Comparison of ENCODE assay signal across 19 mouse cellular contexts in genomic region chr12:33284344-33284936, GRCm38 (mm10).
DNase-seq lines count a peak whose midpoint lies in the region; ATAC-seq and TF ChIP-seq lines count a peak whose summit lies in the region.
"Had no signal": no experiment of that assay in that cellular context is flagged by ENCODE, and none has a peak within 500 bp of the region (broad histone marks: within the 10 kb centered on the region; RNA-seq: fewer than 3 reads in every experiment).

No protein-coding gene starts in this region.

- H3K4me2 ChIP-seq in myocyte (ENCODE audit: low read depth) = peak overlapping the region; percentile 38
- H3K4me2 ChIP-seq: embryonic facial prominence, embryonic 15.5 days; forebrain, embryonic 15.5 days; heart, embryonic 13.5 days; hindbrain, embryonic 15.5 days had no signal

- intact Hi-C loops in left cerebral cortex, postnatal 14 days (cut with DNase I) = no loop called here

- ATAC-seq in activated CD4-positive, CD25-positive, alpha-beta regulatory T cell, adult 4 months = peak; percentile 79
- ATAC-seq: forebrain, embryonic 15.5 days had no signal

- DNase-seq in 3T3-L1 (ENCODE audit: low read depth, low spot score) = peak; percentile 9
- DNase-seq in CD4-positive helper T cell, adult 2 months (ENCODE audit: low read depth, low spot score) = peak; percentile 65
- no peak for DNase-seq in cerebellum, adult 9-11 months
- DNase-seq in left cerebral cortex, postnatal 14 days (ENCODE audit: low spot score in 2 of 2) = no peak
- DNase-seq: adrenal gland, postnatal 14 days; B cell, adult 2 months; cerebellum, adult 11-12 months; cerebellum, postnatal 10 days; gastrocnemius, postnatal 14 days; heart, adult 2 months; heart, postnatal 36 days; kidney, adult 11 months had no signal

- no peak overlapping the region for H3ac ChIP-seq in myocyte (ENCODE audit: control insufficient read depth, insufficient read length)

- H3K4me3 ChIP-seq in myocyte = no peak overlapping the region
- H3K4me3 ChIP-seq: embryonic facial prominence, embryonic 15.5 days; forebrain, embryonic 15.5 days; heart, adult 2 months; heart, embryonic 13.5 days; hindbrain, embryonic 15.5 days had no signal

- H3K27me3 ChIP-seq in myocyte (ENCODE audit: control insufficient read depth, insufficient read depth, insufficient read length) = no peaks in the 10 kb centered on the region
- H3K27me3 ChIP-seq: embryonic facial prominence, embryonic 15.5 days; forebrain, embryonic 15.5 days; heart, embryonic 13.5 days; hindbrain, embryonic 15.5 days had no signal

- TF ChIP-seq POLR2A in myocyte (IDR thresholded peaks at IDR 0.05; ENCODE audit: insufficient read length, low read depth) = no peak

- no peaks in the 10 kb centered on the region for H3K79me2 ChIP-seq in myocyte (ENCODE audit: control insufficient read depth, insufficient read depth)

- H3K36me3 ChIP-seq in myocyte (ENCODE audit: control insufficient read depth, insufficient read depth) = no peaks in the 10 kb centered on the region
- H3K36me3 ChIP-seq: embryonic facial prominence, embryonic 15.5 days; forebrain, embryonic 15.5 days; G1E; heart, embryonic 13.5 days; hindbrain, embryonic 15.5 days had no signal

TF ChIP-seq in myocyte, 11 proteins besides CTCF, POLR2A, EP300 and RAD21:
- TF ChIP-seq SRF (IDR thresholded peaks at IDR 0.05; ENCODE audit: control insufficient read depth, insufficient read length, low read depth) = no peak
- no peak for TF ChIP-seq TCF3 (IDR thresholded peaks at IDR 0.05; ENCODE audit: insufficient read length, low read depth)
- no peak for TF ChIP-seq MYOD1 (IDR thresholded peaks at IDR 0.05; ENCODE audit: control insufficient read depth in 1 of 3, insufficient read length in 2 of 3, low read depth in 2 of 3)
- no peak for TF ChIP-seq MYOG (IDR thresholded peaks at IDR 0.05; ENCODE audit: control insufficient read depth in 1 of 3, insufficient read depth in 1 of 3, insufficient read length in 2 of 3, low read depth in 2 of 3)
- no peak for TF ChIP-seq USF1 (IDR thresholded peaks at IDR 0.05; ENCODE audit: low read depth)
- TF ChIP-seq CEBPB (IDR thresholded peaks at IDR 0.05; ENCODE audit: insufficient read depth, poor library complexity, severe bottlenecking) = no peak
- no peak for TF ChIP-seq POLR2AphosphoS2 (IDR thresholded peaks at IDR 0.05; ENCODE audit: insufficient read length, low read depth)
- no peak for TF ChIP-seq TCF12 (IDR thresholded peaks at IDR 0.05; ENCODE audit: insufficient read depth, poor library complexity, severe bottlenecking)
- no peak for TF ChIP-seq REST (IDR thresholded peaks at IDR 0.05; ENCODE audit: insufficient read depth, insufficient read length)
- no peak for TF ChIP-seq E2F4 (IDR thresholded peaks at IDR 0.05; ENCODE audit: insufficient read depth)
- no peak for TF ChIP-seq MAX (IDR thresholded peaks at IDR 0.05; ENCODE audit: low read depth)
TF ChIP-seq in myocyte: peak in this region for 0.

Comparison
In these comparisons a context has a peak if more than half of its experiments do, and no peak if none do; other contexts are left out.
1. DNase-seq: peak in 3T3-L1 (single experiment) and CD4-positive helper T cell, adult 2 months (single experiment); none in cerebellum, adult 9-11 months (single experiment) and left cerebral cortex, postnatal 14 days (0 of 2).